In the genomic region with DNA sequence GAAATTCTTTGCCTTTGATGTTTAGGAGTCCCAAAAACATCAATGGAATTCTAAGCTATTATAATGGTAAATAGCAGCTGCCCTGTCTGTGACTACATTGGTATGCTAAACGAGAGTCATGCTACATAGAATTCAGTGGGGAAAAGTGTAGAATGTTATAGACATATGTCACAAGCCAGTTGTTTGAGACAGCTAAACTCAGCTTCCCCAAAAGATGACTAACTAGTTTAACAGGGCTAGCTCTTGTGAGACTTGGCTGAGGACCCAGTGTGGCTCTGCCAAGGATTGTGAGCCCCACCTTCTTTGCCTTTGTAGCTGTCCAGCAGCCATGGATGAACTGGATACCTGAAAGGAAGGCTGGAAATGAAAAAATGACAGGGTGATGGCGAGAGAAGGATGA, we compare ENCODE assay signal across 16 mouse cellular contexts.
A peak's percentile ranks its signal among the peaks of the same experiment; 100 is the strongest.
DNase-seq lines count a peak whose midpoint lies in the region; ATAC-seq and TF ChIP-seq lines count a peak whose summit lies in the region.
"Had no signal": no experiment of that assay in that cellular context is flagged by ENCODE, and none has a peak within 500 bp of the region (broad histone marks: within the 10 kb centered on the region; RNA-seq: fewer than 3 reads in every experiment).

No protein-coding gene starts in this region.

- H3K9ac ChIP-seq in hindbrain, postnatal 0 days (replicated peaks; ENCODE audit: low read length): no peak overlapping the region
- no peak overlapping the region for H3K9ac ChIP-seq in midbrain, embryonic 13.5 days (replicated peaks)
- H3K9ac ChIP-seq: liver, embryonic 12.5 days; neural tube, embryonic 13.5 days had no signal

- no peak for TF ChIP-seq CTCF in hindbrain, postnatal 0 days (IDR thresholded peaks at IDR 0.05; ENCODE audit: low read depth)
- TF ChIP-seq CTCF in brain, embryonic 14.5 days (IDR thresholded peaks at IDR 0.05; ENCODE audit: borderline replicate concordance, extremely low read depth, insufficient read depth, insufficient read length): no peak

- peaks cover 19% of the 10 kb centered on the region for H3K4me1 ChIP-seq in hindbrain, embryonic 10.5 days (replicated peaks)
- no peaks in the 10 kb centered on the region for H3K4me1 ChIP-seq in hindbrain, postnatal 0 days (ENCODE audit: insufficient read depth, low read length)
- H3K4me1 ChIP-seq in midbrain, embryonic 13.5 days (replicated peaks): peaks cover 12% of the 10 kb centered on the region
- H3K4me1 ChIP-seq: liver, embryonic 12.5 days had no signal

- no peak for TF ChIP-seq POLR2A in brain, embryonic 14.5 days (IDR thresholded peaks at IDR 0.05; ENCODE audit: borderline replicate concordance, extremely low read depth, insufficient read depth, insufficient read length, poor library complexity, severe bottlenecking)

- no peaks in the 10 kb centered on the region for H3K36me3 ChIP-seq in hindbrain, embryonic 10.5 days
- H3K36me3 ChIP-seq in hindbrain, postnatal 0 days (ENCODE audit: insufficient read depth, low read length): no peaks in the 10 kb centered on the region
- H3K36me3 ChIP-seq in midbrain, embryonic 13.5 days: no peaks in the 10 kb centered on the region
- H3K36me3 ChIP-seq: liver, embryonic 12.5 days; neural tube, embryonic 13.5 days had no signal

- DNase-seq in hindbrain, embryonic 10.5 days (ENCODE audit: low spot score): no peak
- no peak for DNase-seq in hindbrain, postnatal 0 days (ENCODE audit: low spot score)
- peak; percentile 25 for DNase-seq in lung, postnatal 36 days
- DNase-seq in lung, postnatal 4 days: no peak
- peak; percentile 62 for DNase-seq in brain, embryonic 14.5 days (ENCODE audit: low read depth)
- no peak for DNase-seq in adrenal gland, adult 18-20 months (ENCODE audit: low spot score in 2 of 2)
- DNase-seq: adrenal gland, postnatal 36 days; cerebellum, postnatal 10 days; embryo, embryonic 11 days; heart, adult 18-20 months; kidney, postnatal 14 days; thymus, postnatal 4 days had no signal

- peaks cover 5% of the 10 kb centered on the region; the same call in 1 of the 2 replicates for H3K9me3 ChIP-seq in hindbrain, embryonic 10.5 days
- H3K9me3 ChIP-seq in hindbrain, postnatal 0 days (ENCODE audit: low read length): no peaks in the 10 kb centered on the region
- 0 out of 2 replicates have a peak, but pooled peaks cover 3% of the 10 kb centered on the region for H3K9me3 ChIP-seq in midbrain, embryonic 13.5 days
- H3K9me3 ChIP-seq: neural tube, embryonic 13.5 days had no signal

- no peak for ATAC-seq in hindbrain, postnatal 0 days
- peak; percentile 75; the same call in 1 of the 2 replicates for ATAC-seq in midbrain, embryonic 13.5 days
- ATAC-seq: liver, embryonic 12.5 days had no signal

- H3K4me3 ChIP-seq in hindbrain, embryonic 10.5 days: no peak overlapping the region
- H3K4me3 ChIP-seq in hindbrain, postnatal 0 days (ENCODE audit: low read length): no peak overlapping the region
- no peak overlapping the region for H3K4me3 ChIP-seq in midbrain, embryonic 13.5 days (replicated peaks)
- H3K4me3 ChIP-seq: erythroblast, embryonic 14.5 days; liver, embryonic 12.5 days; neural tube, embryonic 13.5 days had no signal

- H3K4me2 ChIP-seq in hindbrain, postnatal 0 days (ENCODE audit: low read depth, low read length): no peak overlapping the region
- H3K4me2 ChIP-seq in midbrain, embryonic 13.5 days (replicated peaks): no peak overlapping the region
- H3K4me2 ChIP-seq: liver, embryonic 12.5 days; neural tube, embryonic 13.5 days had no signal

- 59% methylated on average over 2 of the region's 2 CpGs for WGBS in hindbrain, embryonic 10.5 days
- 28% methylated on average over 2 of the region's 2 CpGs for WGBS in hindbrain, postnatal 0 days
- WGBS in midbrain, embryonic 13.5 days: 19% methylated on average over 2 of the region's 2 CpGs

- H3K27me3 ChIP-seq in hindbrain, embryonic 10.5 days (ENCODE audit: insufficient read depth, poor library complexity, severe bottlenecking): no peaks in the 10 kb centered on the region
- H3K27me3 ChIP-seq in hindbrain, postnatal 0 days (ENCODE audit: insufficient read depth, low read length): no peaks in the 10 kb centered on the region
- no peaks in the 10 kb centered on the region for H3K27me3 ChIP-seq in midbrain, embryonic 13.5 days
- H3K27me3 ChIP-seq: liver, embryonic 12.5 days; neural tube, embryonic 13.5 days had no signal

- H3K27ac ChIP-seq in hindbrain, embryonic 10.5 days: peak overlapping the region; percentile 62; the same call in 1 of the 2 replicates
- H3K27ac ChIP-seq in hindbrain, postnatal 0 days: no peak overlapping the region
- H3K27ac ChIP-seq in midbrain, embryonic 13.5 days: peak overlapping the region; percentile 54
- H3K27ac ChIP-seq: liver, embryonic 12.5 days; neural tube, embryonic 13.5 days had no signal

Comparison
In these comparisons a context has a peak if more than half of its experiments do, and no peak if none do; other contexts are left out.
1. DNase-seq: peak in lung, postnatal 36 days (single experiment) and brain, embryonic 14.5 days (single experiment); none in hindbrain, embryonic 10.5 days (single experiment), hindbrain, postnatal 0 days (single experiment), lung, postnatal 4 days (0 of 2) and adrenal gland, adult 18-20 months (0 of 2).